Mouse (Mus musculus) lung, postnatal 0 days (tissue): ENCODE measurements around the gene Oasl2. TPM values are rescaled to one million over a fixed set of nuclear protein-coding genes. Genes with fewer than 3 reads are reported as not detected.
"Not testable (repeated sequence)": the region's sequence is repeated elsewhere in the genome, so short reads cannot be mapped to it uniquely, and the experiment has no call there.

Experiments used
- ATAC-seq: fragments of 200-750 bp; cut with Nextera tagmentation; 2 replicates; pipeline ENCODE4 v1.8.0; 2017; ENCODE audit warnings: moderate library complexity
- DNase-seq: peaks from one replicate; pipeline ENCODE4 v3.0.0-alpha.2; 2016; ENCODE audit warnings: low spot score
- H3K27ac ChIP-seq: fragments of 300-500 bp; sonication (generic); 2 replicates; pipeline ENCODE4 v1.5.1; 2014; ENCODE audit warnings: antibody characterized with exemption, mild to moderate bottlenecking, low read length, mixed read lengths
- H3K27me3 ChIP-seq: fragments of 300-500 bp; sonication (generic); replicated peaks from 2 replicates; pipeline ENCODE4 v1.6.1; 2014; ENCODE audit warnings: low read length, mixed read lengths; ENCODE audit not compliant: insufficient read depth
- H3K36me3 ChIP-seq: fragments of 300-500 bp; sonication (generic); 2 replicates; pipeline ENCODE4 v1.6.1; 2014; ENCODE audit warnings: low read length, mixed read lengths; ENCODE audit not compliant: insufficient read depth
- H3K4me1 ChIP-seq: fragments of 300-500 bp; sonication (generic); 2 replicates; pipeline ENCODE4 v1.6.1; 2014; ENCODE audit warnings: antibody characterized with exemption, low read depth, low read length, mixed read lengths; ENCODE audit not compliant: insufficient read depth
- H3K4me2 ChIP-seq: fragments of 300-500 bp; sonication (generic); replicated peaks from 2 replicates; pipeline ENCODE4 v1.6.1; 2014; ENCODE audit warnings: low read depth, mild to moderate bottlenecking, low read length, moderate library complexity, mixed read lengths
- H3K4me3 ChIP-seq: fragments of 300-500 bp; sonication (generic); 2 replicates; pipeline ENCODE4 v1.5.1; 2014; ENCODE audit warnings: low read depth, low read length
- H3K9ac ChIP-seq: fragments of 300-500 bp; sonication (generic); replicated peaks from 2 replicates; pipeline ENCODE4 v1.6.1; 2014; ENCODE audit warnings: low read depth, mild to moderate bottlenecking
- H3K9me3 ChIP-seq: fragments of 300-500 bp; sonication (generic); 2 replicates; pipeline ENCODE4 v1.6.1; 2016; ENCODE audit warnings: low read length, mixed read lengths
- CTCF ChIP-seq: IDR thresholded peaks from 2 replicates; pipeline ENCODE4 v1.5.1; 2016; ENCODE audit warnings: antibody characterized with exemption, mild to moderate bottlenecking
- EP300 ChIP-seq: IDR thresholded peaks from 2 replicates; pipeline ENCODE4 v1.6.1; 2016; ENCODE audit warnings: antibody characterized with exemption, mild to moderate bottlenecking, control low read depth
- WGBS: fragments of 180-500 bp; shearing (Covaris S2); extraction: QIAGEN DNeasy Blood & Tissue Kit; methylation state at CpG from one replicate; pipeline ENCODE4 v1.1.7; 2014; 5-methylcytosine and 5-hydroxymethylcytosine counted together
- polyA plus RNA-seq: library from polyadenylated mRNA; unstranded; fragments of >200 nt; fragmentation: Nextera tagmentation; extraction: Ambion mirVana; gene quantifications from 2 replicates; pipeline ENCODE4 v1.2.1, GENCODE M21; 2015

Oasl2 gene
- polyA plus RNA-seq, 1 experiment from 2014 or later, result 17.3 TPM

GRCm38 (mm10) chr5:114933206-114933605 lies 36.5 kb downstream of the Oasl2 start:
- Histone ChIP-seq H3K9me3 (no peaks in the 10 kb centered on the region), H3K4me2 (no peak overlapping the region), H3K9ac (no peak overlapping the region), H3K27me3 (no peaks in the 10 kb centered on the region), H3K27ac (no peak overlapping the region), H3K36me3 (no peaks in the 10 kb centered on the region), H3K4me3 (no peak overlapping the region), H3K4me1 (no peaks in the 10 kb centered on the region)
- TF ChIP-seq CTCF (no peak), EP300 (no peak)
- DNase-seq (no peak), ATAC-seq (no peak)
- WGBS, result 79% methylated on average over 8 of the region's 8 CpGs

- H3K4me1 ChIP-seq, result no peaks in the 10 kb centered on the region
- no peak for TF ChIP-seq EP300
- no peak for TF ChIP-seq CTCF
- 18% methylated on average over 3 of the region's 3 CpGs for WGBS
- no peaks in the 10 kb centered on the region for H3K9me3 ChIP-seq
- H3K9ac ChIP-seq, result no peak overlapping the region
- no peak overlapping the region for H3K27ac ChIP-seq
- no peaks in the 10 kb centered on the region for H3K36me3 ChIP-seq
- DNase-seq, result no peak
- H3K4me2 ChIP-seq, result no peak overlapping the region
- no peak overlapping the region for H3K4me3 ChIP-seq
- H3K27me3 ChIP-seq, result no peaks in the 10 kb centered on the region
- no peak for ATAC-seq
Measured at GRCm38 (mm10) chr5:114935838-114936237, 39.1 kb downstream of the Oasl2 start.

- peak; percentile 32 for TF ChIP-seq CTCF
- H3K4me3 ChIP-seq, H3K36me3 ChIP-seq, H3K4me1 ChIP-seq, H3K27me3 ChIP-seq, H3K4me2 ChIP-seq, ATAC-seq, DNase-seq, H3K9ac ChIP-seq, H3K9me3 ChIP-seq, H3K27ac ChIP-seq: not testable (repeated sequence)
- WGBS, result 42% methylated on average over 3 of the region's 3 CpGs
Measured at GRCm38 (mm10) chr5:114941138-114941537, 44.4 kb downstream of the Oasl2 start.

- 2% methylated on average over 39 of the region's 39 CpGs for WGBS
- ATAC-seq (peak; percentile 98), DNase-seq (peak; percentile 96)
- Histone ChIP-seq H3K4me2 (peak within 1 kb of the TSS; percentile 91), H3K27ac (peak within 1 kb of the TSS; percentile 32; the same call in 1 of the 2 replicates), H3K27me3 (no peaks in the 10 kb centered on the region), H3K9ac (peak within 1 kb of the TSS; percentile 76), H3K4me1 (peaks cover 3% of the 10 kb centered on the region; the same call in 1 of the 2 replicates), H3K36me3 (peaks cover 13% of the 10 kb centered on the region; the same call in 1 of the 2 replicates), H3K4me3 (peak within 1 kb of the TSS; percentile 76), H3K9me3 (no peaks in the 10 kb centered on the region)
- TF ChIP-seq EP300 (no peak), CTCF (peak; percentile 47)
Measured at GRCm38 (mm10) chr5:114942074-114942765, 45.5 kb downstream of the Oasl2 start, which contains the start of gene 2210016L21Rik. TSS of gene 2210016L21Rik (plus strand) at chr5:114942158.

GRCm38 (mm10) chr5:114942766-114943130 lies 46.0 kb downstream of the Oasl2 start:
- DNase-seq (no peak), ATAC-seq (no peak)
- 32% methylated on average over 4 of the region's 4 CpGs for WGBS
- peaks cover 15% of the 10 kb centered on the region; the same call in 1 of the 2 replicates for H3K36me3 ChIP-seq
- H3K4me1 ChIP-seq, result peaks cover 3% of the 10 kb centered on the region; the same call in 1 of the 2 replicates
- no peak for TF ChIP-seq CTCF
- TF ChIP-seq EP300, result no peak
- peak overlapping the region; percentile 91 for H3K4me2 ChIP-seq
- H3K4me3 ChIP-seq, result peak overlapping the region; percentile 76
- H3K9me3 ChIP-seq, result no peaks in the 10 kb centered on the region
- H3K9ac ChIP-seq, result peak overlapping the region; percentile 76
- H3K27ac ChIP-seq, result no peak overlapping the region
- H3K27me3 ChIP-seq, result no peaks in the 10 kb centered on the region

GRCm38 (mm10) chr5:114945072-114945471 lies 48.3 kb downstream of the Oasl2 start:
- 97% methylated on average over 10 of the region's 10 CpGs for WGBS

More at GRCm38 (mm10) chr5:114945072-114945471, 48.3 kb downstream of the Oasl2 start:
- Histone ChIP-seq H3K27ac (no peak overlapping the region), H3K27me3 (no peaks in the 10 kb centered on the region), H3K4me3 (no peak overlapping the region), H3K36me3 (peaks cover 15% of the 10 kb centered on the region; the same call in 1 of the 2 replicates), H3K9ac (no peak overlapping the region), H3K4me2 (no peak overlapping the region), H3K4me1 (peaks cover 3% of the 10 kb centered on the region; the same call in 1 of the 2 replicates), H3K9me3 (no peaks in the 10 kb centered on the region)
- no peak for TF ChIP-seq EP300
- TF ChIP-seq CTCF, result no peak
- DNase-seq (no peak), ATAC-seq (no peak)
